Mouse (Mus musculus) MEL (cell line): ENCODE measurements around the gene Rxfp4. TPM values are rescaled to one million over a fixed set of nuclear protein-coding genes. Genes with fewer than 3 reads are reported as not detected.

Experiments
- DNase-seq: peaks from one replicate; pipeline ENCODE4 v3.0.0; 2011; ENCODE audit warnings: low read depth, low spot score
- H3K27ac ChIP-seq: 2 replicates; pipeline ENCODE4 v1.5.1; 2012; ENCODE audit warnings: low read depth, mild to moderate bottlenecking, control low read depth, low read length, moderate library complexity; ENCODE audit not compliant: control insufficient read depth
- H3K27me3 ChIP-seq, 2 experiments: fragments of 150-350 bp in 1 of 2; sonication (generic) in 1 of 2; 2 replicates each; pipeline ENCODE4 v1.6.1; 2012; ENCODE audit warnings: low read length in 2 of 2, mild to moderate bottlenecking in 2 of 2, improper control_type of control experiment in 1 of 2, moderate library complexity in 1 of 2; ENCODE audit not compliant: insufficient read depth in 2 of 2, control insufficient read depth in 1 of 2
- H3K36me3 ChIP-seq, 2 experiments: 2 replicates each; pipeline ENCODE4 v1.6.1; 2012 to 2014; ENCODE audit warnings: low read length in 2 of 2, improper control_type of control experiment in 1 of 2, inconsistent platforms in 1 of 2, mild to moderate bottlenecking in 1 of 2; ENCODE audit not compliant: insufficient read depth in 2 of 2, control insufficient read depth in 1 of 2
- H3K4me1 ChIP-seq, 2 experiments: fragments of 150-350 bp in 1 of 2; sonication (generic) in 1 of 2; 2 replicates each; pipeline ENCODE4 v1.6.1; 2012; ENCODE audit warnings: low read length in 2 of 2, improper control_type of control experiment in 1 of 2, mild to moderate bottlenecking in 1 of 2; ENCODE audit not compliant: insufficient read depth in 2 of 2, control insufficient read depth in 1 of 2
- H3K4me3 ChIP-seq, 2 experiments: fragments of 150-350 bp in 1 of 2; sonication (generic) in 1 of 2; 2 replicates each; pipeline ENCODE4 v1.5.1; 2012; ENCODE audit warnings: low read depth in 2 of 2, low read length in 2 of 2, mild to moderate bottlenecking in 2 of 2, moderate library complexity in 2 of 2, control low read depth in 1 of 2, improper control_type of control experiment in 1 of 2; ENCODE audit not compliant: control insufficient read depth in 1 of 2, insufficient read depth in 1 of 2
- H3K79me2 ChIP-seq: 2 replicates; pipeline ENCODE4 v1.6.1; 2012; ENCODE audit warnings: mild to moderate bottlenecking, low read length, moderate library complexity; ENCODE audit not compliant: control insufficient read depth, poor library complexity, insufficient read depth
- H3K9ac ChIP-seq: 2 replicates; pipeline ENCODE4 v1.6.1; 2012; ENCODE audit warnings: low read depth, mild to moderate bottlenecking, control low read depth, low read length, moderate library complexity; ENCODE audit not compliant: control insufficient read depth, poor library complexity, severe bottlenecking
- H3K9me3 ChIP-seq: fragments of 150-350 bp; sonication (generic); replicated peaks from 2 replicates; pipeline ENCODE4 v1.6.1; 2012; ENCODE audit warnings: mild to moderate bottlenecking, low read length, improper control_type of control experiment, moderate library complexity; ENCODE audit not compliant: insufficient read depth
- CTCF ChIP-seq, 3 experiments: IDR thresholded peaks in 2 of 3; conservative IDR thresholded peaks in 1 of 3; 2 replicates each; pipeline ENCODE4 v1.5.1; 2011 to 2012; ENCODE audit warnings: low read length in 3 of 3, low read depth in 2 of 3, mild to moderate bottlenecking in 2 of 3, improper control_type of control experiment in 1 of 3, inconsistent platforms in 1 of 3, mixed read lengths in 1 of 3, moderate library complexity in 1 of 3; ENCODE audit not compliant: control insufficient read depth in 1 of 3, insufficient read depth in 1 of 3, poor library complexity in 1 of 3, severe bottlenecking in 1 of 3
- E2F4 ChIP-seq: IDR thresholded peaks from 2 replicates; pipeline ENCODE4 v1.6.1; 2011; ENCODE audit warnings: low read depth, low read length, improper control_type of control experiment, borderline replicate concordance
- ELF1 ChIP-seq: IDR thresholded peaks from 2 replicates; pipeline ENCODE4 v1.6.1; 2014; ENCODE audit warnings: low read depth, mild to moderate bottlenecking, inconsistent platforms, low read length, improper control_type of control experiment, moderate library complexity
- EP300 ChIP-seq, 2 experiments: IDR thresholded peaks; 2 replicates each; pipeline ENCODE4 v1.6.1; 2011; ENCODE audit warnings: improper control_type of control experiment in 2 of 2, low read length in 2 of 2, low read depth in 1 of 2, mild to moderate bottlenecking in 1 of 2
- GABPA ChIP-seq: IDR thresholded peaks from 2 replicates; pipeline ENCODE4 v1.6.1; 2012; ENCODE audit warnings: low read depth, mild to moderate bottlenecking, inconsistent platforms, low read length, improper control_type of control experiment, moderate library complexity
- GATA1 ChIP-seq: IDR thresholded peaks from 2 replicates; pipeline ENCODE4 v1.6.1; 2011; ENCODE audit warnings: low read depth, low read length, improper control_type of control experiment
- HCFC1 ChIP-seq: IDR thresholded peaks from 2 replicates; pipeline ENCODE4 v1.6.1; 2012; ENCODE audit warnings: low read depth, mild to moderate bottlenecking, inconsistent platforms, low read length, improper control_type of control experiment, moderate library complexity
- JUND ChIP-seq: IDR thresholded peaks from 2 replicates; pipeline ENCODE4 v1.6.1; 2011; ENCODE audit warnings: low read depth, mild to moderate bottlenecking, improper control_type of control experiment, low read length
- MAX ChIP-seq: IDR thresholded peaks from 2 replicates; pipeline ENCODE4 v1.6.1; 2011; ENCODE audit warnings: low read length, improper control_type of control experiment
- MAZ ChIP-seq: IDR thresholded peaks from 2 replicates; pipeline ENCODE4 v1.6.1; 2012; ENCODE audit warnings: low read depth, mild to moderate bottlenecking, inconsistent platforms, low read length, improper control_type of control experiment
- MXI1 ChIP-seq: IDR thresholded peaks from 2 replicates; pipeline ENCODE4 v1.6.1; 2011; ENCODE audit warnings: mild to moderate bottlenecking, low read depth, low read length, improper control_type of control experiment
- MYB ChIP-seq: IDR thresholded peaks from 2 replicates; pipeline ENCODE4 v1.6.1; 2011; ENCODE audit warnings: mild to moderate bottlenecking, low read depth, low read length, improper control_type of control experiment
- MYC ChIP-seq: IDR thresholded peaks from 2 replicates; pipeline ENCODE4 v1.6.1; 2011; ENCODE audit warnings: low read depth, mild to moderate bottlenecking, low read length, improper control_type of control experiment, moderate library complexity
- NRF1 ChIP-seq: IDR thresholded peaks from 2 replicates; pipeline ENCODE4 v1.6.1; 2014; ENCODE audit warnings: low read depth, mild to moderate bottlenecking, inconsistent platforms, low read length, improper control_type of control experiment, moderate library complexity; ENCODE audit not compliant: poor library complexity, insufficient read depth, severe bottlenecking
- RAD21 ChIP-seq: IDR thresholded peaks from 2 replicates; pipeline ENCODE4 v1.6.1; 2011; ENCODE audit warnings: mild to moderate bottlenecking, low read depth, low read length, improper control_type of control experiment
- SMC3 ChIP-seq: IDR thresholded peaks from 2 replicates; pipeline ENCODE4 v1.6.1; 2011; ENCODE audit warnings: low read depth, low read length, improper control_type of control experiment
- TBP ChIP-seq: IDR thresholded peaks from 2 replicates; pipeline ENCODE4 v1.8.0; 2011; ENCODE audit warnings: low read depth, low read length, improper control_type of control experiment
- TCF12 ChIP-seq: IDR thresholded peaks from 2 replicates; pipeline ENCODE4 v1.6.1; 2014; ENCODE audit warnings: low read depth, mild to moderate bottlenecking, inconsistent platforms, low read length, improper control_type of control experiment, moderate library complexity
- polyA plus RNA-seq, 2 experiments: library from polyadenylated mRNA; stranded (reverse) in 1 of 2; unstranded in 1 of 2; fragments of >175 nt in 1 of 2; fragments of >200 nt in 1 of 2; gene quantifications; 2 replicates each; pipeline versions ENCODE4 v1.2.1 to v1.2.4; 2012; ENCODE audit warnings: low replicate concordance in 2 of 2, low read depth in 1 of 2; ENCODE audit not compliant: insufficient read length in 2 of 2, insufficient read depth in 1 of 2, missing spikeins in 1 of 2
- total RNA-seq: library from RNA; depleted of rRNA; stranded (reverse); fragments of 300-350 nt; gene quantifications from 2 replicates; pipeline ENCODE4 v1.2.3, GENCODE M21; 2012

Gene Rxfp4
- total and polyA plus RNA-seq, 3 experiments = 0.06 to 0.08 TPM; not detected in 1

- Histone ChIP-seq H3K27ac (no peak overlapping the region), H3K9ac (no peak overlapping the region), H3K9me3 (no peaks in the 10 kb centered on the region), H3K27me3 (no peaks in the 10 kb centered on the region), H3K79me2 (peaks cover 1% of the 10 kb centered on the region; the same call in 1 of the 2 replicates), H3K4me3 (no peak overlapping the region), H3K4me1 (no peaks in the 10 kb centered on the region), H3K36me3 (peaks cover 5 to 85% of the 10 kb centered on the region in 2 experiments)
- no peak for DNase-seq
- TF ChIP-seq EP300 (IDR thresholded peaks at IDR 0.05; ENCODE audit: low read depth in 1 of 2, low read length in 2 of 2) (no peak), MXI1 (no peak), CTCF (IDR thresholded peaks at IDR 0.05 in 2 of 3, conservative IDR thresholded peaks at IDR 0.05 in 1 of 3; ENCODE audit: control insufficient read depth in 1 of 3, insufficient read depth in 1 of 3, low read depth in 2 of 3, low read length in 3 of 3, poor library complexity in 1 of 3, severe bottlenecking in 1 of 3) (peak in 1 of 3 experiments; percentile 17; a peak in 1 of 6 replicates), SMC3 (peak; percentile 18; the same call in 1 of the 2 replicates), GATA1 (no peak), GABPA (no peak), JUND (no peak), TBP (no peak), MYB (no peak)
These were observed 42.6 kb upstream of the Rxfp4 start for GRCm38 (mm10) chr3:88695545-88695944.

GRCm38 (mm10) chr3:88689079-88689478 lies 36.1 kb upstream of the Rxfp4 start:
- no peak for DNase-seq
- H3K9me3 ChIP-seq = no peaks in the 10 kb centered on the region
- TF ChIP-seq SMC3 = no peak
- H3K4me3 ChIP-seq = no peak overlapping the region
- H3K27ac ChIP-seq = no peak overlapping the region
- peaks cover 27 to 65% of the 10 kb centered on the region in 2 experiments for H3K36me3 ChIP-seq
- H3K79me2 ChIP-seq = peaks cover 33% of the 10 kb centered on the region
- no peak overlapping the region for H3K9ac ChIP-seq
- no peaks in the 10 kb centered on the region for H3K27me3 ChIP-seq
- H3K4me1 ChIP-seq = peaks cover 8 to 11% of the 10 kb centered on the region in 2 experiments

GRCm38 (mm10) chr3:88686734-88687611 lies 34.0 kb upstream of the Rxfp4 start:
- Histone ChIP-seq H3K27ac (peak overlapping the region; percentile 74), H3K79me2 (peaks cover 33% of the 10 kb centered on the region), H3K4me1 (peaks cover 8 to 13% of the 10 kb centered on the region in 2 experiments), H3K27me3 (no peaks in the 10 kb centered on the region), H3K36me3 (peaks cover 28 to 46% of the 10 kb centered on the region in 2 experiments), H3K9ac (peak overlapping the region; percentile 84), H3K9me3 (no peaks in the 10 kb centered on the region), H3K4me3 (peak overlapping the region; percentile 78 to 97)
- no peak for TF ChIP-seq TCF12
- TF ChIP-seq NRF1 = peak; percentile 71
- no peak for TF ChIP-seq GATA1
- TF ChIP-seq EP300 (IDR thresholded peaks at IDR 0.05; ENCODE audit: low read depth in 1 of 2, low read length in 2 of 2) = no peak
- TF ChIP-seq RAD21 = no peak
- no peak for TF ChIP-seq MAZ
- TF ChIP-seq HCFC1 = peak; percentile 48; the same call in 1 of the 2 replicates
- peak; percentile 55; the same call in 1 of the 2 replicates for TF ChIP-seq MYC
- TF ChIP-seq E2F4 = no peak
- TF ChIP-seq MAX = peak; percentile 64
- TF ChIP-seq ELF1 = no peak
- peak; percentile 66 for DNase-seq
